Mouse (Mus musculus): ENCODE results near the gene Rgs6. TPM values are rescaled to one million over a fixed set of nuclear protein-coding genes. Genes with fewer than 3 reads are reported as not detected.

Gene Rgs6
- polyA plus RNA-seq (2012; ENCODE audit: low replicate concordance), result 0.18 TPM in 1 of 2 replicates, not detected in the other

DNA sequence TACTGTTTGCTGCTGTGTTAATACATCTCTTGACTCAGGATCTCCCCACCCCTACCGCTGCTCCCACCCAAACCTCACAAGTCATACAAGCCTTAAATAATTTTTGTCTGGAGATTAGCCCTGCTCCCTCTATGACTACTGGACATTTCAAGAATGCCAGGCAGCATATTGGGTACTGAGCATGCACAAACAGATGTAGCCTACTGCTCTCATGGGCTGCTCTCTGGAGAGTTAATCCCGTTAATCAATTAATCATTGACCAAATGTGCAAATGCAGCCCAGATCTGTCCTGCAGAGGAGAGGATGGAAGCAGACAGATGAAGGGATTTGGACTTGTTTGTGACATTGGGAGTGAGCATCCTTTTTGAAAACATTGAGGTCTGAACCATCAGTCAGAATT lies at the start of gene Rgs6:
TSS of gene Rgs6 (plus strand) at position 276 of the 400 bp plus-strand sequence.

